Mouse (Mus musculus) embryo, embryonic 11.5 days (tissue): ENCODE data around the gene Cdc123.

Source experiments
- DNase-seq: peaks from one replicate; pipeline ENCODE4 v3.0.0-alpha.2; 2012; ENCODE audit warnings: low read depth, low spot score

Gene Cdc123

DNA sequence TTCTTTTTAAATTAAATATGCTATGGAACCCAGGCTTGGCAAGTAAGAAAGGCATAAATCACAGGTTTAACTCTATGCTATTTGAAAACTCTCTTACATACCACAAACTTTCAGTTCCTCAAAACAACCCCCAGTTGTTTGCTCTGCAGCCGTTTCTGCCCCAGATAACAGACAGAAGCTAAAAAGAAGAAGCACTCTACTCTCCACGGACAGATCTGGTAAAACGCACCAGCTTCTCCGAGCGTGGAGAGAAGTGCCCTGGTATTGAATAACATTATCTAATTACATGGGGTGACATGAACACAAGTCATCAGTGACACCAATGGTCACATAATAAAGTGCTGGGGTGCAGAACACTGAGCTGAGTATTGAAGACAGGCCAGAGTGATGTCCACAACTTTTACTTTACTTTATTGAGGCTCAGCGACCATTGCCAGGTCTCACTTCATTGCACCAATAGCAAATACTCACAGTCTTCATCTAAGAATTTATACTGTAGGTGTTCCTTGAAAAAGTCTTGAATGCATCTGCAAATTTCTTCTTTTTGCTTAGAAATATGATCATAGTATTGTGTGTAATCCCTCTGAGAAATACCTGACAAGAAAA lies 40.4 kb downstream of the Cdc123 start:
- DNase-seq, result no peak

DNA sequence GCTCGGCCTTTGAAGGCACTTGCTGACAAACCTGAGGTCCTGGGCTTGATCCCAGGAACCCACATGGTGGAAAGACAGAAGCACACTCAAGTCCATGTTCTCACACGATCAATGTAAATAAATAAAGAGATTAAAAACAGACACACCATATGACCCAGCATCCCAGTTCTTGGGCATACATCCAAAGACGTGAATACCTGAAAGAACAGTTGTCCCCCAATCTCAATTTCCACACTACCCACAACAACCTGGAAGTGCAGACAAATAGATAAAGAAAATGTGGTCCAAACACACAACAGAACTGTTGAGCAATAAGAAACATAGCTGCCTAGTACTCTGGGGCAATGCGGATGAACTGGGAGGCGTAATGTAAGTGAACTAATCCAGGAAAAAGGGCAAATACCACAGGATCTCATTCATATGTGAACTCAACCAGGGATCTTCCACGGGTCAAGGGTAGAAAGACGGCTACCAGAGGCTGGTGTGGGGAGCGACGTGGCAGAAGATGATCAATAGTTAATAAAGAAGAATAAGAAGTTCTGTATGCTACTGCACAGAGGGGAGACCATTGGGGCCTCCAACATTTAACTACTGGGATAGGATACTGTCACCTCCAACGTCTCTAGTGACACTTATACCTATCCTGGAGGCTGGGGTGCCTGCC lies 42.9 kb downstream of the Cdc123 start:
- no peak for DNase-seq

DNA sequence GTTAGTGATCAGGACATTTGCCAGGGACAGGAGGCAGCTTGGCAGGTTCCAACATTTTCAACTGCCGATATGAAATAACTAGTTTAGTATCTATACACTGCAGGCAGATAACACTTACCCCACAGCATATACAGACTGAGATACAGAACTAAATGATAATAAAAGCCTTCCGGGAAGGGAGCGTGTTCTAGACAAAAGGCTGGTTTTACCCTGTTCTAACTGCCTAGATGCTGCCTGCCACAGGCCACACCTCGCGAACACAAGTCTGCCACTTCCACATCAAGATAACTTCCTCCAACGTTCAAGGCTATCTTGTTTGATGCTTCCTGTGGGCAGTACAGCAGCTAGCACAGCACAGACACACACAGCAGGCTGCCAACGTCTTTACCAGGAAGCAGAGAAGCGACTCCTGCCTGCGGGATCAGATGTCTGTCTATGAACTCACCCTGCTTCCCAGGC lies 43.8 kb downstream of the Cdc123 start:
- no peak for DNase-seq

DNA sequence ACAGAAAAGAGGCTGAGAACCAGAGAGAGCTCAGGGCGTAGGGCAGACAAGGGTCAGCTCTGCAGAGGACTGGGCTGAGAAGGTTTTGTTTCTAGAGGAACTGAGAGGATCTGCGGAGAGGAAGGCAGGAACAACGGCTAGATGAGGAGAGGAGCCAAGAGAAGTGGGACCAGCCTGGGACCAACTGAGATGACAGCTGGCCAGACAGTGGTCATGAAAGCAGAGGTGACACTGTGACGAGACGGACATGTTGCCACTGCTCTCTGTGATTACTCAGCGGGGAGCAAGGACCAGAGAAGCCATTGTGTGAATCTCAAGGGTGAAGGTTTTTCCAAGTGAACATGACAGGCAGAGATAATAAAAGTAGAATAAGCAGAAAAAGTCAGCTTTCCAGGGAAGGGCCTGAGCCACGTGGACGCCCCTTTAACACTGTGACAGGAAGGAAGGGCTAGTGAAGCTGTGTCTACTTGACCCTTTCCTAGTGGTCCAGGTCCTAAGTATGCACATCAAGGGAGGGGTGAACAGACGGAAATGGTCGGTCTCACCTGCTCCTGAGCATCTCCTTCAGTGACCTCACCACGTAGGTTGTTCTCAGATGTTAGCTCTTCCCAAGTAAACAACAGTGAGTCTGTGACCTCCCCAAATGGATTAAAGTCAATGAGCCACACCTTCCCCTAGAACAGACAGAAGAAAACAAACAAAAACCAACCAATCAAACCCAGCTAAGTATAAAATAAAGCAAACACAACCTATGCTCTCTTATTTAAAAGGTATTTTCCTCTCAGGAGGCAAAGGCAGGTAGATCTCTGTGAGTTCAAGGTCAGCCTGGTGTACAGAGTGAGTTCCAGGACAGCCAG lies 46.9 kb downstream of the Cdc123 start:
- DNase-seq, result no peak

DNA sequence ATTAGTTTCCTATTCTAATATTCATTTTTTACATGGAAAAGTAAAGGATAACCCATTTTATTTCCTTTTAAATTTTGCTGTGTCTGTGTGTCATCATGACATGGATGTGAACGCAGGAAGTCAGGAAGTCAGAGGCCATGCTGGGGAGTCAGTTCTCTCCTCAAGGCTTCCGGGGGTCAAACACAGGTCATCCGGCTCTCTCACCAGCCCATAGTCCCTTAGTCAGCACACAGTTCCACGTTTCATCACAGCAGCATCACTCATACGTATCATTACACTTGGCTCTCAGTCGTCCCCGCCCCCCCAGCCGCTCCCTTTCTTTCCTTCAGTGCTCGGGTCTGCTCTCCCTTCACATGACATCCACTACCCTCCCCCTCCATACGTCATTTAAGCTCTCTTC lies 51.2 kb downstream of the Cdc123 start:
- DNase-seq, result no peak

DNA sequence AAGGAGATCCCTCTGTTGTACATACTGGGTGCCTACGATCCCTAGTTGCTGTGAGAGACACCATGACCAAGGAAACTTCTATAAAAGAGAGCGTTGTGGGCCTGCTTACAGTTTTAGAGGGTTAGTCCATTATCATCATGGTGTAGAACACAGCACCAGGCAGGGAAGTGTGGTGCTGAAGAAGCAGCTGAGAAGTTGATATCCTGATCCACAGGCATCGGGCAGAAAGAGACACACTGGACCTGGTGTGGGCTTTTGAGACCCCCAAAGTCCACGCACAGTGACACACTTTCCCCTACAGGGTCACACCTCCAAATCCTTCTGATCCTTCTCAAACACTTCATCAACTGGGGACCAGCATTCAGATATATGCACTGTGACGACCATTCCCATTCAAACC lies 52.9 kb downstream of the Cdc123 start:
- DNase-seq, result no peak

DNA sequence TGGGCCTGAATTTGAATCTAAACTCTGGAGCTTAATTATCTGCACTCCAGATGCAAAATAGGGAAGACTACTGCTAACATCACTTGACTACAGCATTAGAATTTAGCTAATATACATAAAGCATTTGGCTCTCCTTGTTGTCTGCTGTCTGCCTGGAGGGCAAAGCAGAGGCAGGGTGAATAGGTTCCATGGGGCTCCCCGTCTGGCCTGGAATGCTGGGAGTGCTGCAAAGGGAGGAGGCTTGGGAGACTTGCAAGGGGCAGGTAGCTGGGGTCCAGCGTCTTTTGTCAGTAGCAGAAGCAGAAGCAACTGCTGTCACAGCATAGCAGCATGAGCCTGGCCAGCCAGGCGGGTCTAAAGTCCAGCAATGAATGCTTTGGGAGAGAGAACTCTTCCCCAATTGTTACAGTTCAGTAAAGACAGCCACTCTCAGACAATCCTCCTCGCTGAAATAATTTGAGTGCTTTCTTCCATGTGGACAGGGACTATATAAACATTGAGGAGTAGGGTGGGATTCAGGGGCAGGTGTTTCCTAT lies 55.3 kb downstream of the Cdc123 start:
- no peak for DNase-seq

DNA sequence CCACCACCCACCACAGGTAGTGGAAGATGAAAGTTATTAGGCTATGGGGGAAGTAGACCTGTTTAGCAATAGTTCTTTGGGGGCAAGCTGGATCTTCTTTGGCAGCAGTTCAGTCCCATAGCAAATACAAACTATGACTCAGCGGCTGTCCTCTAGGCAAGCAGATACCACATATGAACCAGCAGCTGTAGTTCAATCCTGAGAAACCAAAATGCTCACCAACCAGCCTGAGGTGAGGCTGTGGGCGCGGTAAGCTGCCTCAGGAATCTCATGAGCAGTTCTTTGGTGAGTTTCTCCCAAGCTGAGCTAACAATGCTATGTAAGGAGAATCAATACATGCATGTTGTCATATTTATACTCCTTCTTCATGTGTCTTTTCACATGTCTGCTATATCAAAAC lies 57.6 kb downstream of the Cdc123 start:
- no peak for DNase-seq

DNA sequence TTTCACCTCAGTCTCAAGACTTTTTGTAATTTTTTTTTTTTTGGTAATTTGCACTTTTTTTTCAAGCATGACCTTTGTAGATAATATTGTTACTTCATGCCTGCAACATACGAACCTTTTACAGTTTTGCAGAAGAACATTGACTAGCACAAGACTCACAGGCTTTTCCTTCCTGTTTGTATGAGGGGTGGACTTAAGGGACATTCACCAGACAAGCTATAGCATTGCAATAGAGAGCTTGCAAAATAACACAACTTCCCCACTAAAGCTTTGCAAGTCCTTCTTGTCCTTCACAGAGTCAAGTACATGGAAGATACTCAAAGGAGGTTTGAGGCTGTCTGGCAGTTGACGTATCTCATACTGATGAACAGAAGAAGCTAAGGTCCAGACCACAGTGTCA lies 72.5 kb downstream of the Cdc123 start:
- DNase-seq, result no peak

DNA sequence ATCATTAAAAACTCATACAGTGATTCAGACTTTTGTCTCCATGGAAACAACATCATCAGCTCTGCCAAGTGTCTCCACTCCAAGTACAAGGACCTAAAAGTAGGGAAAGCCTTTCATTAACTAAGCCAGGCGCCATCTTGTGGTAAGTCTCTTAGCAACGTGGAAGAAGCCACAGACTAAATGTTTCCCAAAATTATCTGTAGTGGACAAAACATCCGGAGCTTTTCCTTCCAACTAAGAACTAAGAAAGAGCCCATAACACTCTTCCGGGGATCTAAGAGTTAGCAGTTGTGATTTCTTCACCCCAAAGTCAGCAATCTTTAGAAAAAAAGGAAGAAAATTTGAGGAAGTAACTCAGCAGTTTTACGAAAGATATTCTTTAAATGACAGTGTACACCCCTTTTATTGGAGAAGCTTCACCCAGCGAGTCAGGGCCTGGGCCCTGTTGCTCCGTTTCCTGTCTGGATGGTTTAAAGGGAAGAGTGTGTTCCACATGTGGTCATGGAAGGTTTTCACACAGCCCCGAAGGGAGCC lies 74.2 kb downstream of the Cdc123 start:
- DNase-seq, result peak; percentile 17

DNA sequence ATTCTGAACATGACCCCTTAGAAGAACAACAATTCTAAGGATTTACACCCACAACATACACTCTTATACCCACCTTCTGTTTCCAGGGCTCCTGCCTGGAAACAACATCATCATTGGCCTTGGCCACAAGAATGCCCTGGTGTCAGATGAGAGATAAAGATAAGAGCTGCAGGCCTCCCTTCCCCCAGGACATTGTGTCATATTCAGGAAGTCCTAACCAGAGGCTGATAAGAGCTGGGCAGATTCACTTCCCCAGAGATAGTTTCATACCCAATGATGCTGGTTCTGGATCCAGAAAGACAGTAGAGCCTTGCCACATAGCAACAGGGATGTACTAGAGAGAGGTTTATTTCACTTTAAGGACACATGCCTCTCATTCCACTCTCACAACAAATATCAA lies 75.3 kb downstream of the Cdc123 start:
- no peak for DNase-seq

DNA sequence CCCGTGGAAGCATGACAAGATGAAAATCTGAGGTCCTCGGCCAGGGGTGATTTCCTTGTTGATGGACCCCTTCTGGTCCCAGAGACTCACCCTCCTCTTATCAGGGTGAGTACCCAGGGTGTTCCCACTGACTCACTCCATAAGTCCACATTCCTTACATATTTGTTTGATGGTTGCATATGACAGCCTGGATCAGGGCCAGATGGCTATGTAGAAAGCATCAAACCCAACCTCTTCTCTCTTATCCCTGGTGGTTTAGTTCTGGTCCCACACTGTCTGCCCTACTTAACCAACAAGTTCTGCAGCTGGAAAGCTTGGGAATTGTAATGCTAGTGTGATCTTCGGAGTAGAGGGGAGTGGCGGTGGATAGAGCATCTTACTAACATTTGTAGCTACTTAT lies 76.0 kb downstream of the Cdc123 start:
- DNase-seq, result no peak

DNA sequence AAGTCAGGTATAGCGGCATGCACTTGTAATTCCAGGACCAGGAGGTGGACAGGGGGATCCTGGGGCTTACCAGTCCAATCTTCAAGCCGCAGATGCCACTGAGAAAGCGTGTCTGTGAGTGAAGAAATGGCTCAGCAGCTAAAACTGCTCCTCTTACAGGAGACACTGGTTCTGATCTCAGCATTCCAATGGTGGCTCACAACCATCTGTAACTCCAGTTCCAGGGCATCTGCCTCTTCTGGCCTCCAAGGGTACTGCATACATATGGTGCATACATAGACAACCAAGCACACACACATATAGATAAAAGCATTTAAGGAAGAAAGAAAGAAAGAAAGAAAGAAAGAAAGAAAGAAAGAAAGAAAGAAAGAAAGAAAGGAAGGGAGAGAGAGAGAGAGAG lies 82.9 kb downstream of the Cdc123 start:
- DNase-seq, result no peak

DNA sequence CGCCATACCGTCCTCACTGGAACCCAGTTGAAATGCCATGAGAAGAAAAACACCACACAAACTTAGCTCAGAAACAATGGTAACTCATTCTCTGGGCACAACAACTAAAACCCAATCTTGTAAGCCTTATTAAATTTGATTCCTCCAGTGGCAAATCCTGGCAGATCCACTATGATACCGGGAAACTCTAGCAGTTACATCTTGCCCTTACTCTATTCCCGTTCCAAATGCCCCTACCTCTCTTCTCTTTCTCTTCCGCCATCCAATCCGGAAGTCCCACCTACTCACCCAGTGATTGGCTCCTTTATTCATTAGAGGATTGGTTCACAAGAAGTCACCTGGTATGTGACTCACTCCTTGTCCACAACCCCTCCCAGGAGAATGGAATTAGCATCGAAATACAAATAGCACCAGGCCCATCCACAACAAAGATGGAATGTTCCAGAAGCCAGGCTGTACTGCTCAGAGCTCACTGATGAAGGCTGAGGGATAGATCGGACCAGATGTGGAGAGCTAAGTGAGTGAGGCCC lies 84.4 kb downstream of the Cdc123 start:
- DNase-seq, result no peak

DNA sequence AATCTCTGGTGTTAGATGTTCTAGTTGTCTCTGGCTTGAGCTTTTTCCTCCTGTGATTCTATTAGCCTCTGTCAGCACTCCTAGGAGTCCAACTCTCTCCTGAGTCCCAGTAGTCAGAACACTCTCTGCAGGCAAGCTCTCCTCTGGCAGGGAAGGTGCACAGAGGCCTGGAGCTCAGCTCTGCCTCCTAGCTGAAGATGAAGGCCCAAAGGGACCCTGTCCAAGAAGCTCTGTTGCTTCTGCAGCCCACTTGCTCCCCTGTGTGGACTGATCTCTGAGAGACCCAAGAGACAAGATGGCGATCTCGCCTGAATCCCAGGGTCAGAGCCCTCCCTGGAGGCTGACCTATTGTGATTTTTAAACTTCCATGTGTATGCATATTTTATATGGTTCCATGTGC lies 86.4 kb downstream of the Cdc123 start:
- DNase-seq, result no peak

DNA sequence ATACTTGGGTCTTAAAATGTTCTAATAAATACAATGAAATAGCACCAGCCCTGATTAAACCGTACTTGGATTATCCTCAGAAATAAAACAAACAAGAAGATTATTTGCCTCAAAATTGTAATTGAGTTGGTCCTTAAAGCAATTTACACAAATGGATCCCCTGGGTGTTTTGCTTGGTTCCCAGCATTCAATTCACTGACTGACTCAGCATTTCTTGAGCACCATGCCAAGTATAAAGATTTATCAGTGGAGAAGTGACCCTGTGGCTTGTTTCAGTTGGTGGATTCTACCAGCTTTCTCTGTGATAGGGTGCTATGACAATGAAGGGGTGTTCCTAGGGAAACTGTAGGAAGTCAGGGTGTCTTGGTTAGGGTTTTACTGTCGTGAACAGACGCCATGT lies 94.1 kb downstream of the Cdc123 start:
- no peak for DNase-seq

DNA sequence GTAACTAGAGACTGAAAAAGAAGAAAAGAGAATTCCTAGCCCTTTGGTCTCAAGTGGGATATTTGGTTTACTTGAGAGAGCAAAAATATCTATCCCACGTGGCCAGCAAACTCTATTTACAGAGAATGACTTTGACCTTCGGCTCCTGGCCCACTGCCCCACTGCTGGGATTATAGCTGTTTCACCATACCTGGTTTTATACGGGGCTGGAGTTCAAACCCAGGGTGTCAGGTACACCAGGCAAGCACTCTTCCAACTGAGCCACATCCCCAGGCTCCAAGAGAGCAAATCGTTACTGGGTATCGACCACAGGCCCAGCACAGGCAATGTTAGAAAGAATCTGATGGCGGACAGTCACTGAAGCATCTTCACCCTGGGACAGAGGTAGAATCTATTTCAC lies 95.8 kb downstream of the Cdc123 start:
- no peak for DNase-seq

DNA sequence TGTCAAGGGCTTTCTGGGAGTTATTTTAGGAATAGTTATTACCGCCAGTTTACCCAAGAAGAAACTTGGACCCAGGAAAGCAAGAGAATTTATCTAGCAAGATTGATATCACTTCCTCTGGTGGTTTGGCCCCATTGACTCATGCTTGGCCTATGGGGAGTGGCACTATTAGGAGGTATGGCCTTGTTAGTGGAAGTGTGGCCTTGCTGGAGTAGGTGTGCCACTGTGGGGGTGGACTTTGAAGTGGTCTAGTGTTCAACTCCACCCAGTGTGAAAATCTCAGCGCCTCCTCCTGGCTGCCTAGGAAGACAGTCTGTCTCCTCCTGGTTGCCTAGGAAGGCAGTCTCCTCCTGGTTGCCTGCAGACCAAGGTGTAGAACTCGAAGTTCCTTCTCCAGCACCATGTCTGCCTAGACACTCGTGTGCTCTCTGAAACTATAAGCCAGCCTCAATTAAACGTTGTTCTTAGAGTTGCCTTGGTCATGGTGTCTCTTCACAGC lies 97.4 kb downstream of the Cdc123 start:
- no peak for DNase-seq

DNA sequence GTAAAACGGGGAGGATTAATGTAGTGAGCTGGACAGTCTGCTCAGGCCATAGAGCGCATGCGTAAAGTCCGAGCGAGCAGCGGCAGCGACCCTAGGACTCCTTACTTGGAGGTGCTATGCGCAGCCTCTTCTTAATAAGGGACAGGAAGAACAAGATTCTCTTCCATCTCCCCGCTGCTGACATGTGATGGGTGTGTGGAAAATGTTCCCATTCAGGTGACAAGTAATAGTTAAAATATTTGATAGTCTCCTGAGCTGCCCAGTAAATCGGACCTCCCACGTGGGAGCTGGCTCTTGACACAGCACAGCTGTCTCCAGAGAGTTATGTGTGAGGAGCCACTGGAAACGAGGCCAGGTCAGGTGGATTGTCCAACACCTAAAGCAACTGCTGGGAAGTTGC lies 98.4 kb downstream of the Cdc123 start:
- no peak for DNase-seq
